Mouse (Mus musculus) testis, adult 2 months (tissue): ENCODE measurements around the gene Eif4a3.

Source experiments
- CTCF ChIP-seq: fragments of 200-500 bp; IDR thresholded peaks from 2 replicates; pipeline ENCODE4 v1.5.1; 2012; ENCODE audit warnings: low read depth, mild to moderate bottlenecking, inconsistent platforms, low read length, moderate library complexity; ENCODE audit not compliant: control insufficient read depth, insufficient read depth, insufficient replicate concordance
- POLR2A ChIP-seq: fragments of 200-500 bp; IDR thresholded peaks from 2 replicates; pipeline ENCODE4 v1.6.1; 2012; ENCODE audit warnings: low read depth, mild to moderate bottlenecking, inconsistent platforms, low read length, moderate library complexity; ENCODE audit not compliant: control insufficient read depth

DNA sequence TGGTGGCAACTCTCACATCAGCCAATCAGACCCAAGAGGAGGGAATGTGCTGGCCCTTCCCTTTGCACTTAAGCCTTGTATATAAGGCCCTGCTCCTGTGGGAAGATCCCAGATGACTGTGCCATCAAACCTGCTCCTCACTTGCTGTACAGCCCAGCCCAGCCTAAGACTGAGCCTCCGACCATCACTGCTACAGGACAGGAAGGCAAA, 7.7 kb upstream of the Eif4a3 start, which contains the start of gene Card14:
- TF ChIP-seq CTCF = no peak
- no peak for TF ChIP-seq POLR2A
